Mouse (Mus musculus): ENCODE measurements around the gene Psmc3.
"Not testable (repeated sequence)": the region's sequence is repeated elsewhere in the genome, so short reads cannot be mapped to it uniquely, and the experiment has no call there.

The Psmc3 gene

DNA sequence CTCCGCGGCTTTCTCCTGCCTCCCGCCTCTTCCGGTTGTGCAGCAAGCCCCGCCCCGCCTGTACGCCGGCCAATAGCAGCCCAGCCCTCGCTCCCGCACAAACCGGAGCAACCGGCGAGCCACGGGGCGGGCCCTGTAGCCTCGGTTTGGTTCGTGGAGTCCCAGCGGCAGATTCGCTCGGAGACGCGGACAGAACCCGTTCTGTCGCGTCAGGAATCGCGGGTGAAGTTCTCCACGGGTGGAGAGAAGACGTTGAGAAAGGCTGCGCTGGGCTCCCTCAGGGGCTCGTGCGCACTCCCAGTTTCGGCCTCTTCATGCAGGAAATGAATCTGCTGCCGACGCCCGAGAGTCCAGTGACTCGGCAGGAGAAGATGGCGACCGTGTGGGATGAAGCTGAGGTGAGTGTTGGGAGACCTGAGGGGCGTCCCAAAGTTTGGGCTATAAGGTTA, at the start of gene Psmc3:
Gene Psmc3 (plus strand): TSS at position 76 of the 449 bp plus-strand sequence.
- DNase-seq (ENCODE audit: low spot score) = peak; percentile 96

GRCm38 (mm10) chr2:91008536-91008935, 45.3 kb upstream of the Psmc3 start:
- no peak for DNase-seq (ENCODE audit: low spot score)

DNA sequence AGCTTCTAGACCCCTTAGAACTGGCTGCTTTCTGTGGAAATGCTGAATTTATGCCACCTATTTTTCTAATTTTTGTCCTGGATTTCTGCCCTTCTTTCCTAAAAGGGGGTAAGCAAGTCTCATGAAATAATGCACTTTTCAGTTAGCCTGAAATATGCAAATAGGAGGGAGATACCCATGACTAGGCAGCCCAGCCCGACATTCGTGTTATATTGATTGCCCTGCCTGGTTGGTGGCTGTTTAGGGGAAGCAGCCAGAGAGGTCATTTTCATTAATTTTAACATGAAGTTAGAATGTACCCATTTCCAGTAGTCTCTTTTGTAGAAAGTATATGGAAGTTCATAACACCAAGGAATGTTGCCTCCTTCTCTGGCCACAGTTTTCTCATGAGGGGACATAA, 39.9 kb upstream of the Psmc3 start:
- DNase-seq (ENCODE audit: low spot score) = no peak

DNA sequence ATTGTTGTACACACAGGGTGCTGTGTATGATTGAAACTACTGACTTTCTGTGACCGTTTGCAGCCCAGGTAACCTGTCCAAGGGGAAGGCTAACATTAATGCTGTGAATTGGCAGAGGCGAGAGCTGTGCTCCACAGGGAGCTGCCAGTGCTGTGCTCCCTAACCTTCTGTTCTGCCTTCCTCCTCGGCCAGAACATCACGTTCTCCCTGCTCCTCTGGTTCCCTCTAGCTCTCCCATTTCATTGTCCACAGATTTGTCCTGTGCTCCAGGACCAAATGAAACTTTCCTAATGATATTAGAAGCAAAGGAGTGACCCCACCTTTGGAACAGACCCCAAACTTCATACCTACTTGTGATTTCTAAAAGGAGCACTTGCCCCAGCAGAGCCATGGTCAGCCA, 38.4 kb upstream of the Psmc3 start:
- no peak for DNase-seq (ENCODE audit: low spot score)

- no peak for DNase-seq (ENCODE audit: low spot score)
Measured at GRCm38 (mm10) chr2:91018061-91018788, 35.6 kb upstream of the Psmc3 start.

- DNase-seq (ENCODE audit: low spot score) = no peak
Measured at GRCm38 (mm10) chr2:91019911-91020310, 33.9 kb upstream of the Psmc3 start.

DNA sequence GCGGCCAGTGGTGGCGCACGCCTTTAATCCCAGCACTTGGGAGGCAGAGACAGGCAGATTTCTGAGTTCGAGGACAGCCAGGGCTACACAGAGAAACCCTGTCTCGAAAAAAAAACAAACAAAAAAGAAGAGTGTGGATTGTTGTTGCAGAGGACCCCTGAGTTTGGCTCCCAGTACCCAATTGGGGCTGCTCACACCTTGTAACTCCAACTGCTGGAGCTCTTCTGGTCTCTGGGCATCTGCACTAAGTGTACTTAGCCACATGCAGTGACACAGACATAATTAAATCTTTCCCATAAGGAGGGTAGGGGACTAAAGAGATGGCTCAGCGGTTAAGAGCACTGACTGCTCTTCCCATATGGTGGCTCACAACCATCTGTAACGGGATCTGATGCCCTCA, 31.5 kb upstream of the Psmc3 start:
- not testable (repeated sequence) for DNase-seq (ENCODE audit: low spot score)

DNA sequence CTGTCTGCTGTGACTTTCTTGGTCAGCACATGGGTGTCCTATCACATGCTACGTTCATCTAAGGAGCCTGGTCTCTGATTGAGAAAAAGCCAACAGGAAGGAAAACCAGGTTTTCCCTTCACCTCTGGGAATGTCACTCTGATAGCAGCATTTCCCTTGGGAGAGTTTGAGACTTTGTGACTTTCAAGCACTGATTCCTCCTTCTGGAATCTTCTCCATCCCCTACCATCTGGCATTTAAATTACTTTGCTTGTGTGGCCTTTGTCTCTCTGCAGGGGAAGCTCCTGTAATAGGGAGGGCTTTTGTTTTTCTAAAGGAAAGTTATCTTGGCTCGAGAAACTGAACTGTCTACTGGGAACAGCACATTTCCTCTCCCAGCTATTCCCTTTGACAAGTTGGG, 30.7 kb upstream of the Psmc3 start:
- DNase-seq (ENCODE audit: low spot score) = no peak

DNA sequence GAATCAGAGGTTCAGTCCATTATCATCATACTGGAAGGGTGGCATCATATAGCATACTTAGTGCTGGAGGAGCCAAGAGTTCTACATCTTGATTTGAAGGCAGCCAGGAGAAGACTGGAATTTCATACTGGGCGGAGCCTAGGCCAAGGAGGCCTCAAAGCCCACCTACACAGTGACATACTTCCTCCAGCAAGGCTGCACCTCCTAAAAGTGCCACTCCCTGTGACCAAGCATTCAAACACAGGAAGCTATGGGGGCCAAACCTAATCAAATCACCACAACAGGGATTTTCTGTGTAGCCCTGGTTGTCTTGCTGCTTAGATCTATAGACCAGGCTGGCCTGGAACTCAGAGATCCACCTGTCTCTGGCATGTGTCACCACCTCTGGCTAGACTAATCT, 29.9 kb upstream of the Psmc3 start:
- DNase-seq (ENCODE audit: low spot score) = no peak

GRCm38 (mm10) chr2:91025081-91025516, 28.7 kb upstream of the Psmc3 start:
- DNase-seq (ENCODE audit: low spot score) = no peak

- DNase-seq (ENCODE audit: low spot score) = no peak
Measured at GRCm38 (mm10) chr2:91026491-91026890, 27.3 kb upstream of the Psmc3 start.

GRCm38 (mm10) chr2:91027391-91028214, 26.2 kb upstream of the Psmc3 start:
- no peak for DNase-seq (ENCODE audit: low spot score)

DNA sequence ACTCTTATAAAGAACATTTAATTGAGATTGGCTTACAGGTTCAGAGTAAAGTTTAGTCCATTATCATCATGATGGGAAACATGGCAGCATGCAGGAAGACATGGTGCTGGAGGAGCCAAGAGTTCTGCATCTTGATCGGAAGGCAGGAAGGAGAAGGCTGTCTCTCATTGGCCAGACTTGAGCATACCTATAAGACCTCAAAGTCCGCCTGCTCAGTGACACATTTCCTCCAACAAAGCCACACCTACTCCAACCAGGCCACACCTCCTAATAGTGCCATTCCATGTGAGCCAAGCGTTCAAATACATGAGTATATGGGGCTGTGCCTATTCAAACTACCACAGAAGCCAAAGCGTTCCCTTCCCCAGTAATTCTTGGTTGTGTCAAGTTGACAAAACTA, 22.6 kb upstream of the Psmc3 start:
- no peak for DNase-seq (ENCODE audit: low spot score)

DNA sequence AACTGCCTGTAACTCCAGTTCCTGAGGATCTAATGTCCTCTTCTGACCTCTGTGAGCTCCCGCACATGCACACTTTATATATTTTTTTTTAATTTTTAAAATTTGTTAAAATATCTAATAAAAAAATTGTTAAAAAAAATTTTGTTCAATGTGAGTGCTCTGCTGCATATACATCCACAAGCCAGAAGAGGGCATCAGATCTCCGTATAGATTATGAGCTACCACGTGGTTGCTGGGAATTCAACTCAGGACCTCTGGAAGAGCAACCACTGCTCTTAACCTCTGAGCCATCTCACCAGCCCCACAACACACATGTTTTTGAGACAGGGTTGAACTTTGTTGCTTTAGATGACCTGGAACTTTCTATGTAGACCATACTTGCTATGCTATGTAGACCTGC, 20.8 kb upstream of the Psmc3 start:
- DNase-seq (ENCODE audit: low spot score) = peak; percentile 42

GRCm38 (mm10) chr2:91035385-91035784, 18.4 kb upstream of the Psmc3 start, which contains the start of gene Rapsn:
Gene Rapsn, plus strand, starts transcription at chr2:91035620.
- no peak for DNase-seq (ENCODE audit: low spot score)

GRCm38 (mm10) chr2:91041786-91042185, 12.0 kb upstream of the Psmc3 start:
- DNase-seq (ENCODE audit: low spot score) = no peak

GRCm38 (mm10) chr2:91042651-91043398, 11.0 kb upstream of the Psmc3 start:
- no peak for DNase-seq (ENCODE audit: low spot score)

DNA sequence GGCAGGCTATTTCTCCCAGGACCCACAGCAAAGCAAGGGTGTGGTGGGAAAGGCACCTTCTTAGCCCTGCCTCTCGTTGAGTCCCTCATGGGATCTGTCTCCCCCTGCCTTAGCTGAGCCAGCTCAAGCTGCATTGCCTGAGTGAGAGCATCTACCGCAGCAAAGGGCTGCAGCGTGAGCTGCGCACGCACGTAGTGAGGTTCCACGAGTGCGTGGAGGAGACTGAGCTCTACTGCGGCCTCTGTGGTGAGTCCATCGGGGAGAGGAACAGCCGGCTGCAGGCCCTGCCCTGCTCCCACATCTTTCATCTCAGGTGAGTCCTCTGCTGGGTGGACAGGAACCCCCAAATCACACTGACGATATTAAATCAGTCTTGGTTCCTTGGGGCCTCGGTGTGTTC, 9.1 kb upstream of the Psmc3 start:
- DNase-seq (ENCODE audit: low spot score) = no peak

GRCm38 (mm10) chr2:91045805-91046204, 8.0 kb upstream of the Psmc3 start:
- not testable (repeated sequence) for DNase-seq (ENCODE audit: low spot score)

- DNase-seq (ENCODE audit: low spot score) = no peak
Measured at GRCm38 (mm10) chr2:91047359-91047758, 6.5 kb upstream of the Psmc3 start.

- DNase-seq (ENCODE audit: low spot score) = no peak
Measured at GRCm38 (mm10) chr2:91051917-91052316, 1.9 kb upstream of the Psmc3 start.

- DNase-seq (ENCODE audit: low spot score) = no peak
Measured at GRCm38 (mm10) chr2:91052752-91053151, 1.1 kb upstream of the Psmc3 start.
